Mouse (Mus musculus) stomach, postnatal 0 days (tissue): ENCODE measurements around the gene Atp8b5. TPM values are rescaled to one million over a fixed set of nuclear protein-coding genes. Genes with fewer than 3 reads are reported as not detected.

Experiments
- ATAC-seq: fragments of 200-750 bp; cut with Nextera tagmentation; 2 replicates; pipeline ENCODE4 v1.8.0; 2017; ENCODE audit not compliant: low FRiP score, low TSS enrichment
- DNase-seq: peaks from one replicate; pipeline ENCODE4 v3.0.0-alpha.2; 2016; ENCODE audit warnings: low spot score
- H3K27ac ChIP-seq: fragments of 300-500 bp; sonication (generic); replicated peaks from 2 replicates; pipeline ENCODE4 v1.5.1; 2014; ENCODE audit warnings: mild to moderate bottlenecking, control low read depth
- H3K27me3 ChIP-seq: fragments of 300-500 bp; sonication (generic); 2 replicates; pipeline ENCODE4 v1.6.1; 2014; ENCODE audit warnings: low read length; ENCODE audit not compliant: control insufficient read depth, insufficient read depth
- H3K36me3 ChIP-seq: fragments of 300-500 bp; sonication (generic); 2 replicates; pipeline ENCODE4 v1.6.1; 2014; ENCODE audit warnings: low read length, mixed read lengths; ENCODE audit not compliant: control insufficient read depth, insufficient read depth
- H3K4me1 ChIP-seq: fragments of 300-500 bp; sonication (generic); replicated peaks from 2 replicates; pipeline ENCODE4 v1.6.1; 2014; ENCODE audit warnings: antibody characterized with exemption; ENCODE audit not compliant: control insufficient read depth, insufficient read depth
- H3K4me2 ChIP-seq: fragments of 300-500 bp; sonication (generic); replicated peaks from 2 replicates; pipeline ENCODE4 v1.6.1; 2014; ENCODE audit warnings: low read depth, mild to moderate bottlenecking, control low read depth, moderate library complexity
- H3K4me3 ChIP-seq: fragments of 300-500 bp; sonication (generic); 2 replicates; pipeline ENCODE4 v1.5.1; 2014; ENCODE audit warnings: low read depth, low read length, control low read depth
- H3K9ac ChIP-seq: fragments of 300-500 bp; sonication (generic); 2 replicates; pipeline ENCODE4 v1.6.1; 2014; ENCODE audit warnings: mild to moderate bottlenecking, low read length, control low read depth, mixed read lengths
- H3K9me3 ChIP-seq: fragments of 300-500 bp; sonication (generic); 2 replicates; pipeline ENCODE4 v1.6.1; 2016; ENCODE audit warnings: low read length; ENCODE audit not compliant: control insufficient read depth
- CTCF ChIP-seq: IDR thresholded peaks from 2 replicates; pipeline ENCODE4 v1.5.1; 2016; ENCODE audit warnings: antibody characterized with exemption, low read depth, mild to moderate bottlenecking, moderate library complexity
- EP300 ChIP-seq: optimal IDR thresholded peaks from 2 replicates; pipeline ENCODE3; 2016; ENCODE audit warnings: antibody characterized with exemption
- WGBS: fragments of 180-500 bp; shearing (Covaris S2); extraction: QIAGEN DNeasy Blood & Tissue Kit; methylation state at CpG from one replicate; pipeline ENCODE4 v1.1.7; 2014; 5-methylcytosine and 5-hydroxymethylcytosine counted together
- polyA plus RNA-seq: library from polyadenylated mRNA; unstranded; fragments of >200 nt; fragmentation: Nextera tagmentation; extraction: Ambion mirVana; gene quantifications from 2 replicates; pipeline ENCODE4 v1.2.1, GENCODE M21; 2015

The Atp8b5 gene
- polyA plus RNA-seq, 1 experiment from 2014 or later: 0.23 TPM

- TF ChIP-seq CTCF (no peak), EP300 (no peak)
- no peak for DNase-seq
- peak overlapping the region; percentile 95 for H3K27ac ChIP-seq
- H3K9me3 ChIP-seq: no peaks in the 10 kb centered on the region
- peak overlapping the region; percentile 77 for H3K4me2 ChIP-seq
- H3K4me3 ChIP-seq: peak overlapping the region; percentile 76
- peaks cover 4% of the 10 kb centered on the region; the same call in 1 of the 2 replicates for H3K4me1 ChIP-seq
- H3K36me3 ChIP-seq: no peaks in the 10 kb centered on the region
- H3K9ac ChIP-seq: peak overlapping the region; percentile 93
- no peaks in the 10 kb centered on the region for H3K27me3 ChIP-seq
- ATAC-seq: no peak
- WGBS: 24% methylated on average over 10 of the region's 10 CpGs
Observed at GRCm38 (mm10) chr4:43380951-43381350, 114.0 kb downstream of the Atp8b5 start.

- WGBS: under 1% methylated on average over 49 of the region's 63 CpGs
- no peaks in the 10 kb centered on the region for H3K9me3 ChIP-seq
- H3K27ac ChIP-seq: peak within 1 kb of the TSS; percentile 95
- peak within 1 kb of the TSS; percentile 93 for H3K9ac ChIP-seq
- H3K4me3 ChIP-seq: peak within 1 kb of the TSS; percentile 76
- ATAC-seq: peak; percentile 98
- peaks cover 7% of the 10 kb centered on the region; the same call in 1 of the 2 replicates for H3K4me1 ChIP-seq
- no peaks in the 10 kb centered on the region for H3K27me3 ChIP-seq
- TF ChIP-seq EP300: no peak
- TF ChIP-seq CTCF: peak; percentile 72
- no peaks in the 10 kb centered on the region for H3K36me3 ChIP-seq
- peak within 1 kb of the TSS; percentile 77 for H3K4me2 ChIP-seq
- peak; percentile 93 for DNase-seq
Observed at GRCm38 (mm10) chr4:43381408-43382154, 114.6 kb downstream of the Atp8b5 start, which contains the start of gene Rusc2. Gene Rusc2 (plus strand): TSS chr4:43381979.

GRCm38 (mm10) chr4:43382155-43383020 is 115.4 kb downstream of the Atp8b5 start:
- 5% methylated on average over 29 of the region's 33 CpGs for WGBS
- ATAC-seq (peak; percentile 46; the same call in 1 of the 2 replicates), DNase-seq (no peak)
- Histone ChIP-seq H3K27ac (peak overlapping the region; percentile 95), H3K4me1 (peaks cover 7% of the 10 kb centered on the region; the same call in 1 of the 2 replicates), H3K9me3 (no peaks in the 10 kb centered on the region), H3K27me3 (no peaks in the 10 kb centered on the region), H3K4me3 (peak overlapping the region; percentile 76), H3K4me2 (peak overlapping the region; percentile 77), H3K36me3 (no peaks in the 10 kb centered on the region), H3K9ac (peak overlapping the region; percentile 93)
- TF ChIP-seq EP300 (no peak), CTCF (no peak)

GRCm38 (mm10) chr4:43383246-43384082 is 116.5 kb downstream of the Atp8b5 start:
- Histone ChIP-seq H3K27ac (peak overlapping the region; percentile 75), H3K36me3 (no peaks in the 10 kb centered on the region), H3K4me2 (peak overlapping the region; percentile 77), H3K27me3 (no peaks in the 10 kb centered on the region), H3K9ac (peak overlapping the region; percentile 41; the same call in 1 of the 2 replicates), H3K4me3 (peak overlapping the region; percentile 76; the same call in 1 of the 2 replicates), H3K4me1 (peaks cover 7% of the 10 kb centered on the region; the same call in 1 of the 2 replicates), H3K9me3 (no peaks in the 10 kb centered on the region)
- WGBS: 45% methylated on average over 11 of the region's 11 CpGs
- ATAC-seq: no peak
- no peak for DNase-seq
- TF ChIP-seq CTCF (no peak), EP300 (no peak)

- no peaks in the 10 kb centered on the region; the same call in 1 of the 2 replicates for H3K36me3 ChIP-seq
- 82% methylated on average over 5 of the region's 5 CpGs for WGBS
- H3K4me1 ChIP-seq: peaks cover 7% of the 10 kb centered on the region; the same call in 1 of the 2 replicates
- H3K4me2 ChIP-seq: peak overlapping the region; percentile 77; the same call in 1 of the 2 replicates
- H3K27ac ChIP-seq: 0 out of 2 replicates have a peak overlapping the region, but pooled peaks have one; percentile 41
- no peak overlapping the region for H3K4me3 ChIP-seq
- H3K27me3 ChIP-seq: no peaks in the 10 kb centered on the region
- no peaks in the 10 kb centered on the region for H3K9me3 ChIP-seq
- DNase-seq: no peak
- TF ChIP-seq CTCF: no peak
- TF ChIP-seq EP300: no peak
- H3K9ac ChIP-seq: no peak overlapping the region
- ATAC-seq: no peak
Observed at GRCm38 (mm10) chr4:43384083-43384460, 117.1 kb downstream of the Atp8b5 start.
